Mouse (Mus musculus): ENCODE measurements around the gene Prg2.
A peak's percentile ranks its signal among the peaks of the same experiment; 100 is the strongest.

Gene Prg2

GRCm38 (mm10) chr2:84961901-84962300 lies 18.4 kb upstream of the Prg2 start:
- DNase-seq (ENCODE audit: extremely low spot score): no peak

GRCm38 (mm10) chr2:84962906-84963507 lies 17.3 kb upstream of the Prg2 start:
- DNase-seq (ENCODE audit: extremely low spot score): no peak

GRCm38 (mm10) chr2:84964111-84964801 lies 16.0 kb upstream of the Prg2 start:
- DNase-seq (ENCODE audit: extremely low spot score): no peak

GRCm38 (mm10) chr2:84967318-84967991 lies 12.8 kb upstream of the Prg2 start:
- no peak for DNase-seq (ENCODE audit: extremely low spot score)

- no peak for DNase-seq (ENCODE audit: extremely low spot score)
Observed at GRCm38 (mm10) chr2:84975580-84975979, 4.7 kb upstream of the Prg2 start.

GRCm38 (mm10) chr2:84987930-84988329 lies 7.7 kb downstream of the Prg2 start, which contains the start of gene Prg3:
Gene Prg3, plus strand, starts transcription at chr2:84988215.
- DNase-seq (ENCODE audit: extremely low spot score): no peak

GRCm38 (mm10) chr2:84996376-84996775 lies 16.1 kb downstream of the Prg2 start:
- no peak for DNase-seq (ENCODE audit: extremely low spot score)

- no peak for DNase-seq (ENCODE audit: extremely low spot score)
Observed at GRCm38 (mm10) chr2:84999486-85000181, 19.4 kb downstream of the Prg2 start.

- no peak for DNase-seq (ENCODE audit: extremely low spot score)
Observed at GRCm38 (mm10) chr2:85001497-85001896, 21.2 kb downstream of the Prg2 start.

GRCm38 (mm10) chr2:85002575-85002974 lies 22.3 kb downstream of the Prg2 start:
- no peak for DNase-seq (ENCODE audit: extremely low spot score)

- DNase-seq (ENCODE audit: extremely low spot score): no peak
Observed at GRCm38 (mm10) chr2:85004341-85004740, 24.1 kb downstream of the Prg2 start.

- no peak for DNase-seq (ENCODE audit: extremely low spot score)
Observed at GRCm38 (mm10) chr2:85006600-85006999, 26.3 kb downstream of the Prg2 start.

- DNase-seq (ENCODE audit: extremely low spot score): peak; percentile 17
Observed at GRCm38 (mm10) chr2:85007729-85008128, 27.5 kb downstream of the Prg2 start.

- no peak for DNase-seq (ENCODE audit: extremely low spot score)
Observed at GRCm38 (mm10) chr2:85009212-85009611, 29.0 kb downstream of the Prg2 start.

- DNase-seq (ENCODE audit: extremely low spot score): no peak
Observed at GRCm38 (mm10) chr2:85011906-85012604, 31.8 kb downstream of the Prg2 start.

- DNase-seq (ENCODE audit: extremely low spot score): no peak
Observed at GRCm38 (mm10) chr2:85012679-85013078, 32.4 kb downstream of the Prg2 start.

GRCm38 (mm10) chr2:85013826-85014587 lies 33.7 kb downstream of the Prg2 start:
- DNase-seq (ENCODE audit: extremely low spot score): no peak

GRCm38 (mm10) chr2:85014588-85014982 lies 34.3 kb downstream of the Prg2 start:
- DNase-seq (ENCODE audit: extremely low spot score): no peak

- DNase-seq (ENCODE audit: extremely low spot score): no peak
Observed at GRCm38 (mm10) chr2:85022043-85022442, 41.8 kb downstream of the Prg2 start.

GRCm38 (mm10) chr2:85026178-85026577 lies 45.9 kb downstream of the Prg2 start:
- DNase-seq (ENCODE audit: extremely low spot score): no peak

- DNase-seq (ENCODE audit: extremely low spot score): no peak
Observed at GRCm38 (mm10) chr2:85027281-85027680, 47.0 kb downstream of the Prg2 start.
